Mouse (Mus musculus): ENCODE measurements around the gene Zfp266. TPM values are rescaled to one million over a fixed set of nuclear protein-coding genes. Genes with fewer than 3 reads are reported as not detected.

Gene Zfp266
- total and polyA plus RNA-seq, 3 experiments: 30.7 to 88.0 (median 31.5) TPM

- peak; percentile 95 for TF ChIP-seq TCF12 (IDR thresholded peaks at IDR 0.05; ENCODE audit: low read depth, low read length)
These were observed 11.5 kb downstream of the Zfp266 start (continued) for GRCm38 (mm10) chr9:20509676-20510075.

- no peaks in the 10 kb centered on the region for H3K27me3 ChIP-seq (ENCODE audit: control insufficient read depth in 1 of 2, insufficient read depth in 2 of 2, low read length in 2 of 2)
- no peaks in the 10 kb centered on the region for H3K9me3 ChIP-seq (replicated peaks; ENCODE audit: insufficient read depth, low read length)
- peaks cover 2 to 78% of the 10 kb centered on the region in 2 experiments for H3K36me3 ChIP-seq (ENCODE audit: control insufficient read depth in 1 of 2, insufficient read depth in 2 of 2, low read length in 2 of 2)
- H3K79me2 ChIP-seq (ENCODE audit: control insufficient read depth, insufficient read depth, low read length, poor library complexity): no peaks in the 10 kb centered on the region
- H3K9ac ChIP-seq (ENCODE audit: control insufficient read depth, low read depth, low read length, poor library complexity, severe bottlenecking): no peak overlapping the region
- no peak for TF ChIP-seq EP300 (IDR thresholded peaks at IDR 0.05; ENCODE audit: low read depth in 1 of 2, low read length in 2 of 2)
- TF ChIP-seq ZKSCAN1 (IDR thresholded peaks at IDR 0.05; ENCODE audit: low read depth, low read length): no peak
- no peak for TF ChIP-seq ELF1 (IDR thresholded peaks at IDR 0.05; ENCODE audit: low read depth, low read length)
- no peak for TF ChIP-seq RAD21 (IDR thresholded peaks at IDR 0.05; ENCODE audit: low read depth, low read length)
- TF ChIP-seq RCOR1 (IDR thresholded peaks at IDR 0.05; ENCODE audit: low read depth, low read length): no peak
- no peak for TF ChIP-seq GABPA (IDR thresholded peaks at IDR 0.05; ENCODE audit: low read depth, low read length)
- TF ChIP-seq TCF12 (IDR thresholded peaks at IDR 0.05; ENCODE audit: low read depth, low read length): no peak
- no peak for TF ChIP-seq E2F4 (IDR thresholded peaks at IDR 0.05; ENCODE audit: borderline replicate concordance, low read depth, low read length)
- no peak for TF ChIP-seq NRF1 (IDR thresholded peaks at IDR 0.05; ENCODE audit: insufficient read depth, low read depth, low read length, poor library complexity, severe bottlenecking)
- TF ChIP-seq CHD2 (IDR thresholded peaks at IDR 0.05; ENCODE audit: low read length): no peak
- TF ChIP-seq MYC (IDR thresholded peaks at IDR 0.05; ENCODE audit: low read depth, low read length): no peak
- no peak for TF ChIP-seq POLR2A (IDR thresholded peaks at IDR 0.05; ENCODE audit: control insufficient read depth in 1 of 2, insufficient read depth in 1 of 2, low read depth in 1 of 2, low read length in 2 of 2, poor library complexity in 1 of 2)
- no peak for TF ChIP-seq MAZ (IDR thresholded peaks at IDR 0.05; ENCODE audit: low read depth, low read length)
- no peak for TF ChIP-seq MAX (IDR thresholded peaks at IDR 0.05; ENCODE audit: low read length)
- no peak for TF ChIP-seq ETS1 (IDR thresholded peaks at IDR 0.05; ENCODE audit: low read depth, low read length)
- TF ChIP-seq ZNF384 (IDR thresholded peaks at IDR 0.05; ENCODE audit: low read depth, low read length): no peak
- no peak for TF ChIP-seq ZC3H11A (IDR thresholded peaks at IDR 0.05; ENCODE audit: low read depth, low read length)
- no peak for TF ChIP-seq HCFC1 (IDR thresholded peaks at IDR 0.05; ENCODE audit: low read depth, low read length)
- TF ChIP-seq MYB (IDR thresholded peaks at IDR 0.05; ENCODE audit: low read depth, low read length): no peak
- TF ChIP-seq ZMIZ1 (IDR thresholded peaks at IDR 0.05; ENCODE audit: low read depth, low read length): no peak
- no peak overlapping the region for H3K27ac ChIP-seq (ENCODE audit: control insufficient read depth, low read depth, low read length)
- DNase-seq (ENCODE audit: low read depth, low spot score): no peak
- no peak overlapping the region for H3K4me3 ChIP-seq (ENCODE audit: control insufficient read depth in 1 of 2, insufficient read depth in 1 of 2, low read depth in 2 of 2, low read length in 2 of 2)
- peaks cover under 1 to 3% of the 10 kb centered on the region in 2 experiments; a peak in 2 of 4 replicates for H3K4me1 ChIP-seq (ENCODE audit: control insufficient read depth in 1 of 2, insufficient read depth in 2 of 2, low read length in 2 of 2)
These were observed 16.4 kb downstream of the Zfp266 start for GRCm38 (mm10) chr9:20504801-20505200.
